Mouse (Mus musculus) forebrain, postnatal 0 days (tissue): ENCODE data around the gene Adcy1. TPM values are rescaled to one million over a fixed set of nuclear protein-coding genes. Genes with fewer than 3 reads are reported as not detected.

Experiments
- ATAC-seq: fragments of 200-750 bp; cut with Nextera tagmentation; 2 replicates; pipeline ENCODE4 v1.8.0; 2017; ENCODE audit warnings: mild to moderate bottlenecking, moderate library complexity
- DNase-seq: peaks from one replicate; pipeline ENCODE4 v3.0.0-alpha.2; 2015
- H3K27ac ChIP-seq: fragments of 300-500 bp; sonication (generic); 2 replicates; pipeline ENCODE4 v1.5.1; 2014; ENCODE audit warnings: low read depth, mild to moderate bottlenecking, antibody characterized with exemption, low read length, moderate library complexity, mixed read lengths
- H3K27me3 ChIP-seq: fragments of 300-500 bp; sonication (generic); 2 replicates; pipeline ENCODE4 v1.6.1; 2014; ENCODE audit warnings: mild to moderate bottlenecking, low read length, mixed read lengths; ENCODE audit not compliant: insufficient read depth
- H3K36me3 ChIP-seq: fragments of 300-500 bp; sonication (generic); 2 replicates; pipeline ENCODE4 v1.6.1; 2014; ENCODE audit warnings: mild to moderate bottlenecking, moderate library complexity; ENCODE audit not compliant: insufficient read depth
- H3K4me1 ChIP-seq: fragments of 300-500 bp; sonication (generic); 2 replicates; pipeline ENCODE4 v1.6.1; 2014; ENCODE audit warnings: antibody characterized with exemption; ENCODE audit not compliant: insufficient read depth
- H3K4me2 ChIP-seq: fragments of 300-500 bp; sonication (generic); 2 replicates; pipeline ENCODE4 v1.6.1; 2014; ENCODE audit warnings: low read depth, mild to moderate bottlenecking, moderate library complexity
- H3K4me3 ChIP-seq: fragments of 300-500 bp; sonication (generic); 2 replicates; pipeline ENCODE4 v1.5.1; 2014; ENCODE audit warnings: low read depth, low read length, mixed read lengths
- H3K9ac ChIP-seq: fragments of 300-500 bp; sonication (generic); 2 replicates; pipeline ENCODE4 v1.6.1; 2014; ENCODE audit warnings: mild to moderate bottlenecking
- H3K9me3 ChIP-seq: fragments of 300-500 bp; sonication (generic); 2 replicates; pipeline ENCODE4 v1.6.1; 2016; ENCODE audit warnings: low read length
- CTCF ChIP-seq: sonication (generic); IDR thresholded peaks from 2 replicates; pipeline ENCODE4 v1.5.1; 2016; ENCODE audit warnings: antibody characterized with exemption, control low read depth, low read depth
- WGBS: fragments of 180-500 bp; shearing (Covaris S2); extraction: QIAGEN DNeasy Blood & Tissue Kit; methylation state at CpG from one replicate; pipeline ENCODE4 v1.1.7; 2014; 5-methylcytosine and 5-hydroxymethylcytosine counted together
- polyA plus RNA-seq: library from polyadenylated mRNA; unstranded; fragments of >200 nt; fragmentation: Nextera tagmentation; extraction: Ambion mirVana; gene quantifications from 2 replicates; pipeline ENCODE4 v1.2.1, GENCODE M21; 2015
- total RNA-seq: library from RNA; depleted of rRNA; stranded (reverse); fragments of >200 nt; gene quantifications from 2 replicates; pipeline ENCODE4 v1.2.3, GENCODE M21; 2014

Adcy1 gene
- total and polyA plus RNA-seq, 2 experiments from 2014 or later, result 13.6 to 115 TPM

- WGBS, result 34% methylated on average over 6 of the region's 6 CpGs
- H3K4me1 ChIP-seq, result no peaks in the 10 kb centered on the region
- H3K9me3 ChIP-seq, result no peaks in the 10 kb centered on the region
- no peak overlapping the region for H3K4me2 ChIP-seq
- H3K27me3 ChIP-seq, result peaks cover 7% of the 10 kb centered on the region
- no peak overlapping the region for H3K9ac ChIP-seq
- no peak overlapping the region for H3K27ac ChIP-seq
- H3K36me3 ChIP-seq, result no peaks in the 10 kb centered on the region
- ATAC-seq, result no peak
- TF ChIP-seq CTCF, result no peak
- no peak overlapping the region for H3K4me3 ChIP-seq
- no peak for DNase-seq
These were observed 1.3 kb upstream of the Adcy1 start for GRCm38 (mm10) chr11:7061961-7062360.

GRCm38 (mm10) chr11:7062566-7062965, 723 bp upstream of the Adcy1 start:
- DNase-seq (no peak), ATAC-seq (no peak)
- H3K27ac ChIP-seq, result peak overlapping the region; percentile 66; the same call in 1 of the 2 replicates
- H3K4me3 ChIP-seq, result peak overlapping the region; percentile 70
- no peaks in the 10 kb centered on the region for H3K36me3 ChIP-seq
- peak overlapping the region; percentile 80 for H3K4me2 ChIP-seq
- no peaks in the 10 kb centered on the region for H3K4me1 ChIP-seq
- peak overlapping the region; percentile 81 for H3K9ac ChIP-seq
- peaks cover 3% of the 10 kb centered on the region; the same call in 1 of the 2 replicates for H3K27me3 ChIP-seq
- no peak for TF ChIP-seq CTCF
- 6% methylated on average over 10 of the region's 10 CpGs for WGBS
- H3K9me3 ChIP-seq, result no peaks in the 10 kb centered on the region

GRCm38 (mm10) chr11:7063681-7064267, 485 bp downstream of the Adcy1 start:
- Histone ChIP-seq H3K36me3 (no peaks in the 10 kb centered on the region), H3K27me3 (peaks cover 3% of the 10 kb centered on the region; the same call in 1 of the 2 replicates), H3K4me1 (no peaks in the 10 kb centered on the region), H3K9me3 (no peaks in the 10 kb centered on the region), H3K4me3 (peak overlapping the region; percentile 70), H3K9ac (peak overlapping the region; percentile 81), H3K4me2 (peak overlapping the region; percentile 80), H3K27ac (peak overlapping the region; percentile 66)
- ATAC-seq (peak; percentile 60), DNase-seq (peak; percentile 55)
- under 1% methylated on average over 49 of the region's 53 CpGs for WGBS
- 0 out of 2 replicates have a peak, but pooled peaks have one; percentile 26 for TF ChIP-seq CTCF

- Histone ChIP-seq H3K9me3 (no peaks in the 10 kb centered on the region), H3K27me3 (peaks cover 3% of the 10 kb centered on the region; the same call in 1 of the 2 replicates), H3K36me3 (no peaks in the 10 kb centered on the region), H3K4me2 (peak overlapping the region; percentile 80), H3K4me1 (no peaks in the 10 kb centered on the region), H3K27ac (no peak overlapping the region), H3K9ac (peak overlapping the region; percentile 81), H3K4me3 (peak overlapping the region; percentile 70)
- TF ChIP-seq CTCF, result no peak
- DNase-seq (peak; percentile 43), ATAC-seq (no peak; the same call in 1 of the 2 replicates)
- WGBS, result 4% methylated on average over 26 of the region's 26 CpGs
These were observed 1.3 kb downstream of the Adcy1 start for GRCm38 (mm10) chr11:7064484-7065185.

- no peaks in the 10 kb centered on the region for H3K9me3 ChIP-seq
- ATAC-seq, result no peak
These were observed 2.1 kb downstream of the Adcy1 start for GRCm38 (mm10) chr11:7065388-7065787.

GRCm38 (mm10) chr11:7065876-7066275, 2.6 kb downstream of the Adcy1 start:
- H3K4me2 ChIP-seq, result peak overlapping the region; percentile 80
- H3K27ac ChIP-seq, result no peak overlapping the region
- no peaks in the 10 kb centered on the region for H3K4me1 ChIP-seq
- TF ChIP-seq CTCF, result no peak
- H3K27me3 ChIP-seq, result peaks cover 3% of the 10 kb centered on the region; the same call in 1 of the 2 replicates
- H3K4me3 ChIP-seq, result peak overlapping the region; percentile 70; the same call in 1 of the 2 replicates
- ATAC-seq, result no peak
- no peaks in the 10 kb centered on the region for H3K36me3 ChIP-seq
- peak overlapping the region; percentile 22; the same call in 1 of the 2 replicates for H3K9ac ChIP-seq
- DNase-seq, result no peak
- WGBS, result 50% methylated on average over 5 of the region's 5 CpGs
- no peaks in the 10 kb centered on the region for H3K9me3 ChIP-seq

More at GRCm38 (mm10) chr11:7065388-7065787, 2.1 kb downstream of the Adcy1 start:
- no peak for DNase-seq
- H3K9ac ChIP-seq, result peak overlapping the region; percentile 81
- peaks cover 3% of the 10 kb centered on the region; the same call in 1 of the 2 replicates for H3K27me3 ChIP-seq
- no peak overlapping the region for H3K27ac ChIP-seq
- WGBS, result 7% methylated on average over 4 of the region's 4 CpGs
- no peaks in the 10 kb centered on the region for H3K4me1 ChIP-seq
- peak overlapping the region; percentile 70 for H3K4me3 ChIP-seq
- no peak for TF ChIP-seq CTCF
- peak overlapping the region; percentile 80 for H3K4me2 ChIP-seq
- no peaks in the 10 kb centered on the region for H3K36me3 ChIP-seq

GRCm38 (mm10) chr11:7067263-7067662, 4.0 kb downstream of the Adcy1 start:
- DNase-seq (no peak), ATAC-seq (no peak)
- H3K27ac ChIP-seq, result no peak overlapping the region
- H3K4me1 ChIP-seq, result no peaks in the 10 kb centered on the region
- no peaks in the 10 kb centered on the region for H3K36me3 ChIP-seq
- H3K9ac ChIP-seq, result no peak overlapping the region
- TF ChIP-seq CTCF, result no peak
- 78% methylated on average over 4 of the region's 4 CpGs for whole genome bisulfite sequencing
- H3K9me3 ChIP-seq, result no peaks in the 10 kb centered on the region
- H3K4me2 ChIP-seq, result 0 out of 2 replicates have a peak overlapping the region, but pooled peaks have one; percentile 80
- peaks cover 3% of the 10 kb centered on the region; the same call in 1 of the 2 replicates for H3K27me3 ChIP-seq
- H3K4me3 ChIP-seq, result no peak overlapping the region
